Mouse (Mus musculus) B cell, adult 2 months (primary cell): Measurements from ENCODE around the gene Hist1h2bq.

Experiments used
- DNase-seq, 2 experiments: peaks; one replicate each; pipeline ENCODE4 v3.0.0; 2022

The Hist1h2bq gene

DNA sequence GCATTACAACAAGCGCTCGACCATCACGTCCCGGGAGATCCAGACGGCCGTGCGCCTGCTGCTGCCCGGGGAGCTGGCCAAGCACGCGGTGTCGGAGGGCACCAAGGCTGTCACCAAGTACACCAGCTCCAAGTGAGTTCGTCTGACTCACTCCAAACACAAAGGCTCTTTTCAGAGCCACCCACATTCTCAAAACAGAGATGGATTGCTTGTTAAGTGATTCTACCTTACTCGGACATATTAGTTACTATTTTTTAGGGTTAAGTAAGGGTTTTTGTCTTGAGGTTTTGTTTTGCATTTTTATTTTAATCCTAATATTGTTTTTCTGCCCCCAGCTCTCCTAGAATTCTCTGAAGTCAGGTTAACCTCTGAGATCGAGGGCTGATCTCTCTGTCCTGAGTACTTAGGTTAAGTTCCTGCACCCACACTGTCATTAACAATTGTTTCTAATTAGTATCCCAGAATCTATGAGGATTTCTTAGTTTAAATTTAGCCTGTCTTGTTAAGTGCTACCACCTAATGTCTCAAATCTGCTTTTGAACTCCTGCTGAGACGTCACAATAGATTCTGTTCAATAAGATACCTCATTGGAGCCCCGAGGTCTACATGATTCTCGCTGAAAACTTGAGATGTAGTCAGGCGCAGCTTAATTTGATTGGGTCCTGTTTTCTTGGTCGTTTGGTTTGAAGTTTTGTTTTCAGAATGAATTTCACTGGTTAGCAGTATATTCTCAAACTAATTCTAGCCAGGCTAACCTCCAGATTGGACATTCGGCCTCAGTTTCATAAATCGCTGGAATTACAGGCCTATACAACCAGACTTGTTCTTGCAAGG is 22.0 kb downstream of the Hist1h2bq start:
- DNase-seq, result no peak

- peak; percentile 83 to 84 for DNase-seq
Observed at GRCm38 (mm10) chr13:21786899-21787629, 22.9 kb downstream of the Hist1h2bq start, which contains the start of the genes Hist1h2an and Hist1h2bp. Gene Hist1h2an (minus strand): TSS chr13:21787218. Gene Hist1h2bp (plus strand): TSS chr13:21787461.

- no peak for DNase-seq
Observed at GRCm38 (mm10) chr13:21786189-21786898, 23.7 kb downstream of the Hist1h2bq start.

DNA sequence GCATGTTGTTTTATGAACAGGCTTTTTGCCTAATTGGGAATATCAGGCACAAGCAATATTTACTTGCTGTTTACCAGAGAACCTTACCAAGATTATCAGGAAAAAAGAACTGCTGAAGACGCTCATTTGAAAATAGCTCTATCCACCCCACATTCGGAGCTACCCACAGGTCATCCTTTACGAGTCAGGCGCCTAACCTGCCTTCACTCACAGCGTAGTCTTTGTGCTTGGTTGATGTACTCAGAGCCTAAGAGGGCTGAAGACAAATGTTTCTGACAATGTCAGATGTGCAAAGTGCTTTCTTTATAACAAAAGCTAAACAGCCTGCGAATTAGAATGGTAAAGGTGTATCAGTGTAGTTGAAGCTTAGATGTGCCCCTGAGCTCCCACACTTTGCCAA is 25.7 kb downstream of the Hist1h2bq start:
- DNase-seq, result no peak

GRCm38 (mm10) chr13:21783734-21784161 is 26.2 kb downstream of the Hist1h2bq start:
- peak; percentile 46 to 54 for DNase-seq

DNA sequence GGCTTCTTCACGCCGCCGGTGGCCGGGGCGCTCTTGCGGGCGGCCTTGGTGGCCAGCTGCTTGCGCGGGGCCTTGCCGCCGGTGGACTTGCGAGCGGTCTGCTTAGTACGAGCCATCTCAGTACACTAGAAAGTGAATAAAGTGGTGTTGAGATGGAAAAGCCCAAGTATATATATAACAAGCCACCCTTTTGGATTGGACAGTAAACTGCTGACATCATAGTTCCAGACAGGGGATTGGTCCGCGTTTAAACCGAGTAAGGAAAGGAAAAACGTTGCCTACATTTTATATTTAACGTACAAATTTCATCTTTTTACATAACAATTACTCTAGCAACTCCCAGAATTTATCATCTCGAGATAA is 26.8 kb downstream of the Hist1h2bq start, which contains the start of gene Hist1h3i:
Gene Hist1h3i (minus strand): TSS at position 116 of the 363 bp plus-strand sequence.
- DNase-seq, result peak in 1 of 2 experiments; percentile 71

DNA sequence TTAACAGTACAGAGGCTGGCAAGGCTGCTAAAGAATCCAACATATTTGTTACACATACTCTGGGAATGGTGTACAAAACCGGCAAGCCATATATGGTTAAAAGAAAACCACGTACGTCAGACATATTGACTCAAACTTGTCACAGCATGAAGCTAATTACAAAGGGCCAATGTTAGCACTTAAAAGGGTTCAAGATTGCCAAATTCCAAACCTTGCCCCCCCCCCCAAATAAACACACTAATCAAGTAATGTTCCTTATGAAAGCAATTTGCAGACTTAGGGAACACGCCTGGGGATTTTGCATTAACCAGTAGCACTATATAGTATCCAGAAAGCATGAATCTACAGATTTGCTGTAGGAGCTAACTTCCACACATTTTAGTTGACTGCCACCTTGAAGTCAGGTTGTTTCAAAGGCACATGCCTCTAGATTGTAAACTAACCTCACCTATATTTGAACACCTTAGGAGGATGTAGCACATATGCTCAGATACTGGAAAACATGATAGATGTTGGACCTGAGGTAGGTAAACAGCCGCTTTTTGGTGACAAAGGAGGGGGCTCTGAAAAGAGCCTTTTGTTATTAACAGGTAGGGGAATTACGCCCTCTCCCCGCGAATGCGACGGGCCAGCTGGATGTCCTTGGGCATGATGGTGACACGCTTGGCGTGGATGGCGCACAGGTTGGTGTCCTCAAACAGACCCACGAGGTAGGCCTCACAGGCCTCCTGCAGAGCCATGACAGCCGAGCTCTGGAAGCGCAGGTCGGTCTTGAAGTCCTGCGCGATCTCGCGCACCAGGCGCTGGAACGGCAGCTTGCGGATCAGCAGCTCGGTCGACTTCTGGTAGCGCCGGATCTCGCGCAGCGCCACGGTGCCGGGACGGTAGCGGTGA is 27.4 kb downstream of the Hist1h2bq start:
- peak; percentile 44 to 68 for DNase-seq

- DNase-seq, result no peak
Observed at GRCm38 (mm10) chr13:21781639-21782038, 28.4 kb downstream of the Hist1h2bq start.

GRCm38 (mm10) chr13:21781021-21781555 is 28.9 kb downstream of the Hist1h2bq start:
- no peak for DNase-seq

- DNase-seq, result peak; percentile 59 to 62
Observed at GRCm38 (mm10) chr13:21779767-21780731, 29.9 kb downstream of the Hist1h2bq start, which contains the start of gene Hist1h1b. Gene Hist1h1b (minus strand): TSS chr13:21780625.

DNA sequence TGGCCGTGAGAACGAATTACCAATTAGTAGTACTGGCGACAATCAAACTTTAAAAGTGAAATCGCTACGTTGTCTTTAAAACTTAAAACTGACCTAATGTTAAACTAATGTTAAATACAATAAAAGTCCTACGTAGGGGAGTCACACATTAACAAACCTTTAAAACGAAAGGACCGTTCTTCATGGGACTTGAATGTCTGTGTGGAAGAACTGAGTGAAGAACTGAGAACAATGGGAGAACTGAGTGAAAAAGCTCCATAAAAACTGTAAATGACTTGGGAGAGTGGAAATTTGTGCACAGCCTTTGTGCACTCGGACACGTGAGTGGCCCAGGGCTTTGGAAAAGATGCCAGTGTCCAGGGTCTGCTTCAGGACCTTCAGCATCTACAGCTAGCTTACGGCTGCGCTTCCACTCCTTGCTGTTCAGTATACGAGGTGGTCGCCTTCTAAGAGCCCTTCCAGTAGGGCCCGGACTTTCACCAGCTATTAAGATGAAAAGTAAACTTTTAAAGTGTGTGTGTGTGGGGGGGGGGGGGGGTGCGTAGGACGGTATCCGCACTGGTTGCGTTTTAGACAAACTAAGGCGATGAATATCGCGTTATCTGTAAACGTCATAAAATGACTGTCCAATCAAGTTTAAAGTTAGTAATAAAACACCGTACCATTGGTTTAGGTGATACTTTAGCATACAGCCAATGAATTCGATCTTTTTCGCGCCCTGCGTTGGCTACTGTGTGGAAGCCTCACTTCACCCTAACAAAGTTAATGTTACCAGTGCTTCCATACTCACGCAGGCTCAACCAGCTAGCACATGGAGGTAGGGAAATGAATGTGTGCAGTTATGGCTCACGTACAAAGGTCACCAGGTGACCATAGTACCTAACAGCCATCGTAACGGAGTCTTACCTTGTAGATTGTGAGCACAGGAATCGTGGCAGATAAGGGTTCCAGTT is 30.9 kb downstream of the Hist1h2bq start:
- DNase-seq, result peak; percentile 73 to 76
